Mouse (Mus musculus): ENCODE data around the gene Olfr967. TPM values are rescaled to one million over a fixed set of nuclear protein-coding genes. Genes with fewer than 3 reads are reported as not detected.
"Not testable (repeated sequence)": the region's sequence is repeated elsewhere in the genome, so short reads cannot be mapped to it uniquely, and the experiment has no call there.

Gene Olfr967
- total RNA-seq (2014; rRNA removed; ENCODE audit: low replicate concordance) = not detected in 2 replicates
- polyA plus RNA-seq (2015; fragmentation: Nextera tagmentation; extraction: Ambion mirVana) = not detected in 2 replicates

DNA sequence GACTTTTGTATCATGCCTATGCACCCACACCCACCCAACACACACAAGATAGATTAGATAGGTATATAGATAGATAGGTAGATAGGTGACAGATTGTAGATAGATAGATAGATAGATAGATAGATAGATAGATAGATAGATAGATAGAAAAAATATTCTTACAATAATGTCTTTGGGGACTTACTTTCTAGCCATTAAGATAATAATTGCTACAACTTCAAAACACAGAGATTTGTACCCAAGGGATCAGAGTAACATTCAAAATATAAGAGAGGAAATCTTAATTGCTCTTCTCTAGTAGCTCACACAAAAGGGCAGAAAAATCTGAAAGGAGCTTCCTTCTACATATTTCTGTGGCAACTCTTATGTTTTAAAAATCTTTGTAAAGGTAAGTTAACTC lies at the start of gene Olfr967:
Olfr967 (plus strand) TSS at position 301 of the 400 bp plus-strand sequence.
- no peaks in the 10 kb centered on the region for H3K36me3 ChIP-seq (replicated peaks; ENCODE audit: control insufficient read depth, insufficient read depth, low read length)
- H3K27me3 ChIP-seq (ENCODE audit: control insufficient read depth, insufficient read depth, low read length) = no peaks in the 10 kb centered on the region
- DNase-seq (ENCODE audit: low spot score) (no peak), ATAC-seq (ENCODE audit: insufficient read depth, low read depth) (no peak)
- no peak within 1 kb of the TSS for H3K9ac ChIP-seq (replicated peaks; ENCODE audit: low read depth, low read length)
- no peak within 1 kb of the TSS for H3K4me3 ChIP-seq (ENCODE audit: low read depth, low read length)
- H3K9me3 ChIP-seq (replicated peaks; ENCODE audit: control insufficient read depth, low read length) = no peaks in the 10 kb centered on the region
- TF ChIP-seq EP300 (IDR thresholded peaks at IDR 0.05; ENCODE audit: low read depth) (no peak), CTCF (IDR thresholded peaks at IDR 0.05; ENCODE audit: low read depth) (no peak)
- H3K4me1 ChIP-seq (ENCODE audit: control insufficient read depth, insufficient read depth) = no peaks in the 10 kb centered on the region
- no peak within 1 kb of the TSS for H3K4me2 ChIP-seq (ENCODE audit: low read depth, low read length)
- no peak within 1 kb of the TSS for H3K27ac ChIP-seq (ENCODE audit: low read depth)

GRCm38 (mm10) chr9:39701123-39701522 lies 44.9 kb upstream of the Olfr967 start:
- not testable (repeated sequence) for H3K4me1 ChIP-seq (ENCODE audit: control insufficient read depth, insufficient read depth); H3K4me3 ChIP-seq (ENCODE audit: low read depth, low read length); H3K36me3 ChIP-seq (replicated peaks; ENCODE audit: control insufficient read depth, insufficient read depth, low read length); DNase-seq (ENCODE audit: low spot score); H3K9me3 ChIP-seq (replicated peaks; ENCODE audit: control insufficient read depth, low read length); H3K27me3 ChIP-seq (ENCODE audit: control insufficient read depth, insufficient read depth, low read length); H3K9ac ChIP-seq (replicated peaks; ENCODE audit: low read depth, low read length); H3K27ac ChIP-seq (ENCODE audit: low read depth); ATAC-seq (ENCODE audit: insufficient read depth, low read depth); H3K4me2 ChIP-seq (ENCODE audit: low read depth, low read length)
- 81% methylated on average over 6 of the region's 8 CpGs for WGBS

DNA sequence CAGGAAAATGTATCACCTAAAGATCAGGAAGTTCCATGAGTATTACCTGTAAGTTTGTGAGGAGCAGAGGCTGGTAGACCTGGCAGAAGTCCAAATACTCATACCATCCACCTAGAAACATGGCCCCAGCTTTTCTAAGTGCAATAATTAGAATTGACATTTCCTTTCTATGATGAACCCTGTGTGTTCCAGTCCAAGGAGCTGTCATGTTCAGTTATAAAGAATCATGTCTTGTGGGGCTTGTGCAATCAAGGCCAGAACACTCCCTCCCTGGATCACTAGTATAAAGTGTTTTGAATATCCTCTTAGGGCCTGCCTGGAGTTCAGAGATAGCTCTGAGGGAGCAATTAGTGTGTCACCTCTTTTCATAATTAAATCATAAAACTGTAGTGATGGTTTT lies 39.0 kb upstream of the Olfr967 start, which contains the start of gene Olfr149:
Olfr149 (minus strand) TSS at position 101 of the 400 bp plus-strand sequence.
- no peaks in the 10 kb centered on the region for H3K36me3 ChIP-seq (replicated peaks; ENCODE audit: control insufficient read depth, insufficient read depth, low read length)
- no peak within 1 kb of the TSS for H3K9ac ChIP-seq (replicated peaks; ENCODE audit: low read depth, low read length)
- no peak within 1 kb of the TSS for H3K27ac ChIP-seq (ENCODE audit: low read depth)
- DNase-seq (ENCODE audit: low spot score) (no peak), ATAC-seq (ENCODE audit: insufficient read depth, low read depth) (no peak)
- no peak within 1 kb of the TSS for H3K4me3 ChIP-seq (ENCODE audit: low read depth, low read length)
- TF ChIP-seq EP300 (IDR thresholded peaks at IDR 0.05; ENCODE audit: low read depth) = no peak
- TF ChIP-seq CTCF (IDR thresholded peaks at IDR 0.05; ENCODE audit: low read depth) = no peak
- no peaks in the 10 kb centered on the region for H3K27me3 ChIP-seq (ENCODE audit: control insufficient read depth, insufficient read depth, low read length)
- H3K4me2 ChIP-seq (ENCODE audit: low read depth, low read length) = no peak within 1 kb of the TSS
- H3K9me3 ChIP-seq (replicated peaks; ENCODE audit: control insufficient read depth, low read length) = no peaks in the 10 kb centered on the region
- H3K4me1 ChIP-seq (ENCODE audit: control insufficient read depth, insufficient read depth) = no peaks in the 10 kb centered on the region

DNA sequence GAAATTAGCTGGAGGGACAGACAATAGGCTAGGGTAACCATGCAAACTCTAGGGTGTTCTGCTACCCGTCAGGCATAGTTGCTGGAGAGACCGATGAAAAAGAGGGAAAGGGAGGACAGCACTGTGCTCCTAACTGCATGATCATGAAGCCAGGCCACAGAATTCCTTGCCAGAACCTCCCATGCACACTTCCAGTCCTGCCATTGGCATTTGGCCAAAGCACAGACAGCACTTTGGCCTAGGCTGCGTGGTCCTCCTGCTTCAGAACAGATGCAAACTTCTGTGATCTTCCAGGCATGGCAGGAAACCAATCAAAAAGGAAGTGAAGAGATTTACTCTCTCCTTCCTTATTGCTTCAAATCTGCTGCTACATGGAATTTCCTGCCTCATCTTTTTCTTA lies 37.1 kb upstream of the Olfr967 start:
- no peak for DNase-seq (ENCODE audit: low spot score)
- WGBS = 37% methylated on average over 3 of the region's 3 CpGs

GRCm38 (mm10) chr9:39711053-39711452 lies 35.0 kb upstream of the Olfr967 start, which contains the start of gene Olfr965:
Gene Olfr965 (plus strand): TSS chr9:39711353.
- no peaks in the 10 kb centered on the region for H3K36me3 ChIP-seq (replicated peaks; ENCODE audit: control insufficient read depth, insufficient read depth, low read length)
- no peak within 1 kb of the TSS for H3K9ac ChIP-seq (replicated peaks; ENCODE audit: low read depth, low read length)
- no peak for TF ChIP-seq CTCF (IDR thresholded peaks at IDR 0.05; ENCODE audit: low read depth)
- H3K4me1 ChIP-seq (ENCODE audit: control insufficient read depth, insufficient read depth) = no peaks in the 10 kb centered on the region
- H3K9me3 ChIP-seq (replicated peaks; ENCODE audit: control insufficient read depth, low read length) = no peaks in the 10 kb centered on the region
- no peaks in the 10 kb centered on the region for H3K27me3 ChIP-seq (ENCODE audit: control insufficient read depth, insufficient read depth, low read length)
- H3K27ac ChIP-seq (ENCODE audit: low read depth) = no peak within 1 kb of the TSS
- ATAC-seq (ENCODE audit: insufficient read depth, low read depth) (no peak), DNase-seq (ENCODE audit: low spot score) (no peak)
- H3K4me2 ChIP-seq (ENCODE audit: low read depth, low read length) = no peak within 1 kb of the TSS
- no peak within 1 kb of the TSS for H3K4me3 ChIP-seq (ENCODE audit: low read depth, low read length)

More for the DNA sequence above, 37.1 kb upstream of the Olfr967 start:
- H3K36me3 ChIP-seq (replicated peaks; ENCODE audit: control insufficient read depth, insufficient read depth, low read length) = no peaks in the 10 kb centered on the region
- H3K4me3 ChIP-seq (ENCODE audit: low read depth, low read length) = no peak overlapping the region
- ATAC-seq (ENCODE audit: insufficient read depth, low read depth) = no peak
- H3K4me2 ChIP-seq (ENCODE audit: low read depth, low read length) = no peak overlapping the region
- TF ChIP-seq EP300 (IDR thresholded peaks at IDR 0.05; ENCODE audit: low read depth) (no peak), CTCF (IDR thresholded peaks at IDR 0.05; ENCODE audit: low read depth) (no peak)
- no peaks in the 10 kb centered on the region for H3K9me3 ChIP-seq (replicated peaks; ENCODE audit: control insufficient read depth, low read length)
- no peak overlapping the region for H3K27ac ChIP-seq (ENCODE audit: low read depth)
- no peak overlapping the region for H3K9ac ChIP-seq (replicated peaks; ENCODE audit: low read depth, low read length)
- H3K4me1 ChIP-seq (ENCODE audit: control insufficient read depth, insufficient read depth) = no peaks in the 10 kb centered on the region
- no peaks in the 10 kb centered on the region for H3K27me3 ChIP-seq (ENCODE audit: control insufficient read depth, insufficient read depth, low read length)

GRCm38 (mm10) chr9:39730678-39731077 lies 15.4 kb upstream of the Olfr967 start, which contains the start of gene Olfr150:
Gene Olfr150 (plus strand): TSS chr9:39730978.
- ATAC-seq (ENCODE audit: insufficient read depth, low read depth) = no peak
- no peaks in the 10 kb centered on the region for H3K9me3 ChIP-seq (replicated peaks; ENCODE audit: control insufficient read depth, low read length)

More at GRCm38 (mm10) chr9:39730678-39731077, 15.4 kb upstream of the Olfr967 start, which contains the start of gene Olfr150:
- Histone ChIP-seq H3K4me1 (ENCODE audit: control insufficient read depth, insufficient read depth) (no peaks in the 10 kb centered on the region), H3K27ac (ENCODE audit: low read depth) (no peak within 1 kb of the TSS), H3K4me3 (ENCODE audit: low read depth, low read length) (no peak within 1 kb of the TSS), H3K36me3 (replicated peaks; ENCODE audit: control insufficient read depth, insufficient read depth, low read length) (no peaks in the 10 kb centered on the region), H3K27me3 (ENCODE audit: control insufficient read depth, insufficient read depth, low read length) (no peaks in the 10 kb centered on the region), H3K4me2 (ENCODE audit: low read depth, low read length) (no peak within 1 kb of the TSS), H3K9ac (replicated peaks; ENCODE audit: low read depth, low read length) (no peak within 1 kb of the TSS)
- TF ChIP-seq EP300 (IDR thresholded peaks at IDR 0.05; ENCODE audit: low read depth) (no peak), CTCF (IDR thresholded peaks at IDR 0.05; ENCODE audit: low read depth) (no peak)
- DNase-seq (ENCODE audit: low spot score) = no peak
